Mouse (Mus musculus) C2C12 (cell line): Measurements from ENCODE around the gene Coro1c.

Experiments used
- CEBPB ChIP-seq: IDR thresholded peaks from one replicate; pipeline ENCODE4 v1.6.1; 2011; ENCODE audit warnings: low read depth, mild to moderate bottlenecking, control low read depth, moderate library complexity
- CTCF ChIP-seq: IDR thresholded peaks from one replicate; pipeline ENCODE4 v1.5.1; 2011; ENCODE audit not compliant: control insufficient read depth, insufficient read depth, insufficient read length
- FOSL1 ChIP-seq: IDR thresholded peaks from one replicate; pipeline ENCODE4 v1.8.0; 2011; ENCODE audit warnings: mild to moderate bottlenecking, low read length; ENCODE audit not compliant: poor library complexity, insufficient read depth, severe bottlenecking
- MAX ChIP-seq: IDR thresholded peaks from one replicate; pipeline ENCODE4 v1.6.1; 2011; ENCODE audit warnings: mild to moderate bottlenecking, control low read depth
- MYOD1 ChIP-seq: IDR thresholded peaks from one replicate; pipeline ENCODE4 v1.6.1; 2011; ENCODE audit warnings: low read depth; ENCODE audit not compliant: control insufficient read depth, insufficient read length
- MYOG ChIP-seq: IDR thresholded peaks from one replicate; pipeline ENCODE4 v1.6.1; 2011; ENCODE audit not compliant: control insufficient read depth, insufficient read length; ENCODE audit errors: extremely low read depth
- USF1 ChIP-seq: IDR thresholded peaks from one replicate; pipeline ENCODE4 v1.6.1; 2011; ENCODE audit warnings: low read depth, mild to moderate bottlenecking, control low read depth, moderate library complexity

- no peak for TF ChIP-seq CTCF
- TF ChIP-seq MAX, result no peak
- no peak for TF ChIP-seq CEBPB
- no peak for TF ChIP-seq USF1
- TF ChIP-seq MYOG, result no peak
- TF ChIP-seq FOSL1, result no peak
- no peak for TF ChIP-seq MYOD1
These were observed 56.1 kb downstream of the Coro1c start for GRCm38 (mm10) chr5:113852463-113852862.
